Mouse (Mus musculus): ENCODE results near the gene Slx. TPM values are rescaled to one million over a fixed set of nuclear protein-coding genes. Genes with fewer than 3 reads are reported as not detected.
"Not testable (repeated sequence)": the region's sequence is repeated elsewhere in the genome, so short reads cannot be mapped to it uniquely, and the experiment has no call there.

The Slx gene
- polyA plus RNA-seq (2012; rRNA removed) = not detected in 2 replicates

- WGBS = 61% methylated on average over 2 of the region's 3 CpGs
Observed at GRCm38 (mm10) chrX:26545465-26545864, at the start of gene Slx. Slx (minus strand) TSS chrX:26545565.

More at GRCm38 (mm10) chrX:26545465-26545864, at the start of gene Slx:
- not testable (repeated sequence) for DNase-seq (ENCODE audit: low read depth, low spot score)

Other genes with a start within 250 kb of the Slx start
- gene Gm2030, start 235.5 kb downstream of the Slx start, polyA plus RNA-seq (2012; rRNA removed) = not detected in 2 replicates
- not detected in 2 replicates for gene Gm14525, start 157.1 kb upstream of the Slx start, polyA plus RNA-seq (2012; rRNA removed)